Mouse (Mus musculus): ENCODE measurements around the gene Rabep1. TPM values are rescaled to one million over a fixed set of nuclear protein-coding genes. Genes with fewer than 3 reads are reported as not detected.
A peak's percentile ranks its signal among the peaks of the same experiment; 100 is the strongest.

Rabep1 gene
- total and polyA plus RNA-seq, 2 experiments from 2014 or later = 12.2 to 29.8 TPM

DNA sequence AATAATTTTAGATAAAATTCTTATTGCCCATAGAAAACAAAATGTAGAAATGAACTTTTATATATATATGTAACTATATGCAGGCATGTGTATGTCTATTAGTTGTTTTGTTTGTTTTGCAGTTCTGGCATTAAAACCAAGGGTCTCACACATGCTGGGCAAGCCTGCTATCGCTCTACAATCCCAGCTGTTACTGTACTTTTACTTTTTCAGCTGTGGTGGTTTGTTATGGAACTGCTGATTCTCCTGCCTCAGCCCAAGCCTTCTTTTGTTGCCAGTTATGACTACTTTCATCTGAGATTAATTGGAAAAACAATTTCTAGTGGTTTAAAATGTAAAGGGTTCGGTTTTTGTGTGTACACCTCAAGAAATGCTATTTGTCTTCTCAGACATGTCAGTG, 20.6 kb downstream of the Rabep1 start:
- no peak overlapping the region for H3K4me3 ChIP-seq (ENCODE audit: low read depth, low read length)
- H3K9me3 ChIP-seq (replicated peaks; ENCODE audit: control insufficient read depth, low read length) = no peaks in the 10 kb centered on the region
- 87% methylated on average over 2 of the region's 2 CpGs for WGBS
- ATAC-seq (ENCODE audit: insufficient read depth, low read depth) = no peak
- DNase-seq (ENCODE audit: low spot score) = no peak
- no peak overlapping the region for H3K9ac ChIP-seq (replicated peaks; ENCODE audit: low read depth, low read length)
- TF ChIP-seq CTCF (IDR thresholded peaks at IDR 0.05; ENCODE audit: low read depth) = no peak
- TF ChIP-seq EP300 (IDR thresholded peaks at IDR 0.05; ENCODE audit: low read depth) = no peak
- H3K27me3 ChIP-seq (ENCODE audit: control insufficient read depth, insufficient read depth, low read length) = no peaks in the 10 kb centered on the region
- no peaks in the 10 kb centered on the region for H3K36me3 ChIP-seq (replicated peaks; ENCODE audit: control insufficient read depth, insufficient read depth, low read length)
- H3K4me1 ChIP-seq (ENCODE audit: control insufficient read depth, insufficient read depth) = no peaks in the 10 kb centered on the region
- no peak overlapping the region for H3K4me2 ChIP-seq (ENCODE audit: low read depth, low read length)
- no peak overlapping the region for H3K27ac ChIP-seq (ENCODE audit: low read depth)

DNA sequence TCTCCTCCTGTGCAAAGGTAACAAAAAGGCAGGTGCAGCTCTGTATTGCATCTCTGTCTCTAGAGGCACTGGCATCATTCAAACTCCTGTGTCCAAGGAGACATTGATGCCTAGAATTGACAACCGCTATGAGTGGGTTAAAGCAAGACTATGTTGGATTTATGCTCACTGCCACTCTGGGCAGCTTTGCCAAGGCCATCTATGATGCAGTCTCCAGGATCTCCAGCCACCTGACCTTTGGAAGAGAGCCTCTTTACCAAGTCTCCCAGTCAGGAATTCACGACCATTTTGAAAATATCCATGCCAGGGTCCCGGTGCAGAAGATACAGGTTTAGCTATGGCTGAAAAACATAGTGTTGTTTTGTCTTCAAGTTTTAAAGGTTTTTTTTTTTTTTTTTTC, 24.7 kb downstream of the Rabep1 start:
- no peak overlapping the region for H3K4me3 ChIP-seq (ENCODE audit: low read depth, low read length)
- H3K4me2 ChIP-seq (ENCODE audit: low read depth, low read length) = no peak overlapping the region
- WGBS = 76% methylated on average over 3 of the region's 3 CpGs
- DNase-seq (ENCODE audit: low spot score) (no peak), ATAC-seq (ENCODE audit: insufficient read depth, low read depth) (no peak)
- H3K9ac ChIP-seq (replicated peaks; ENCODE audit: low read depth, low read length) = no peak overlapping the region
- no peaks in the 10 kb centered on the region for H3K36me3 ChIP-seq (replicated peaks; ENCODE audit: control insufficient read depth, insufficient read depth, low read length)
- H3K4me1 ChIP-seq (ENCODE audit: control insufficient read depth, insufficient read depth) = peaks cover 13% of the 10 kb centered on the region
- H3K27ac ChIP-seq (ENCODE audit: low read depth) = no peak overlapping the region
- TF ChIP-seq CTCF (IDR thresholded peaks at IDR 0.05; ENCODE audit: low read depth) = no peak
- TF ChIP-seq EP300 (IDR thresholded peaks at IDR 0.05; ENCODE audit: low read depth) = no peak
- H3K27me3 ChIP-seq (ENCODE audit: control insufficient read depth, insufficient read depth, low read length) = no peaks in the 10 kb centered on the region
- H3K9me3 ChIP-seq (replicated peaks; ENCODE audit: control insufficient read depth, low read length) = no peaks in the 10 kb centered on the region

DNA sequence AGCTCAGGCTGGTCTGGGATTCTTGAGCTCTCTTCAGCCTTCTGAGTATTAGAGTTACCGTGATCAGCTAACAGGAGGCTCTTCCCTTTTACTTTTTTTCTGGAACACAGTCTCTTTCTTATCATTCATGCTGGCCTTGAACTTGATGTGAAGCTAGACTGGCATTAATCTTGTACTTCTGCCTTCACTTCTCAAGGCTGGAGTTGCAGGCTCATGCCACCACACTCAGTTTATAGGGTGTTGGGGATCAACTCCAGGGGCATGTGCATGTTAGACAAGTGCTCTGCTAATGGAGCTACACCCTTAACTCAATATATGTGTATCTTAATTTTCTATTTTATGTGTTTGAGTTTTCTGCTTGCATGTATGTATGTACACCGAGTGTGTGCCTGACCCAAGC, 25.2 kb downstream of the Rabep1 start:
- TF ChIP-seq EP300 (IDR thresholded peaks at IDR 0.05; ENCODE audit: low read depth) = no peak
- TF ChIP-seq CTCF (IDR thresholded peaks at IDR 0.05; ENCODE audit: low read depth) = no peak
- H3K27me3 ChIP-seq (ENCODE audit: control insufficient read depth, insufficient read depth, low read length) = no peaks in the 10 kb centered on the region
- H3K36me3 ChIP-seq (replicated peaks; ENCODE audit: control insufficient read depth, insufficient read depth, low read length) = no peaks in the 10 kb centered on the region
- no peak for DNase-seq (ENCODE audit: low spot score)
- H3K9ac ChIP-seq (replicated peaks; ENCODE audit: low read depth, low read length) = no peak overlapping the region
- ATAC-seq (ENCODE audit: insufficient read depth, low read depth) = no peak
- no peak overlapping the region for H3K4me2 ChIP-seq (ENCODE audit: low read depth, low read length)
- no peaks in the 10 kb centered on the region for H3K9me3 ChIP-seq (replicated peaks; ENCODE audit: control insufficient read depth, low read length)
- no peak overlapping the region for H3K27ac ChIP-seq (ENCODE audit: low read depth)
- 84% methylated on average over 2 of the region's 2 CpGs for WGBS
- no peak overlapping the region for H3K4me3 ChIP-seq (ENCODE audit: low read depth, low read length)
- H3K4me1 ChIP-seq (ENCODE audit: control insufficient read depth, insufficient read depth) = peaks cover 13% of the 10 kb centered on the region

DNA sequence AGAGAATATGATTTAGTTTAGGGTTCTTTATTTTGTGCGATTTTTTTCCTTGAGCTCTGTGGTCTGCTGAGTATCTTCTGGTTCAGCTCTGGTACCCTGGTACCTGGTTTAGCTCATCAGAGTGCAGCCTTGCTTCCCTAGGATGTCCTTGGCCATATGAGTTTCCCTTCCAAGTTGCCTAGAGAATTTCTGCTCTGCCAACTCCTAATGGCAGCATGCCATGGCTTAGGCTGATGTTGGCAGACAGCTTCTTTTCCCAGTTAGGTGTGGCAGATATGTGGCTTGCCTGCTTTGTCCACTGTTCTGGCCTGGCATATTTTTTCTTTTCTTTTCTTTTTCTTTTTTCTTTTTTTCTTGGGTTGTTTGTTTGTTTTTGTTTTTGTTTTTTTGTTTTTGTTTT, 25.8 kb downstream of the Rabep1 start:
- Histone ChIP-seq H3K9me3 (replicated peaks; ENCODE audit: control insufficient read depth, low read length) (no peaks in the 10 kb centered on the region), H3K9ac (replicated peaks; ENCODE audit: low read depth, low read length) (no peak overlapping the region), H3K36me3 (replicated peaks; ENCODE audit: control insufficient read depth, insufficient read depth, low read length) (no peaks in the 10 kb centered on the region), H3K4me3 (ENCODE audit: low read depth, low read length) (no peak overlapping the region), H3K27me3 (ENCODE audit: control insufficient read depth, insufficient read depth, low read length) (no peaks in the 10 kb centered on the region), H3K27ac (ENCODE audit: low read depth) (0 out of 2 replicates have a peak overlapping the region, but pooled peaks have one; percentile 9), H3K4me2 (ENCODE audit: low read depth, low read length) (no peak overlapping the region), H3K4me1 (ENCODE audit: control insufficient read depth, insufficient read depth) (peaks cover 13% of the 10 kb centered on the region)
- DNase-seq (ENCODE audit: low spot score) (peak; percentile 82), ATAC-seq (ENCODE audit: insufficient read depth, low read depth) (peak; percentile 75)
- 82% methylated on average over 1 of the region's 1 CpGs for WGBS
- TF ChIP-seq EP300 (IDR thresholded peaks at IDR 0.05; ENCODE audit: low read depth) (no peak), CTCF (IDR thresholded peaks at IDR 0.05; ENCODE audit: low read depth) (no peak)

DNA sequence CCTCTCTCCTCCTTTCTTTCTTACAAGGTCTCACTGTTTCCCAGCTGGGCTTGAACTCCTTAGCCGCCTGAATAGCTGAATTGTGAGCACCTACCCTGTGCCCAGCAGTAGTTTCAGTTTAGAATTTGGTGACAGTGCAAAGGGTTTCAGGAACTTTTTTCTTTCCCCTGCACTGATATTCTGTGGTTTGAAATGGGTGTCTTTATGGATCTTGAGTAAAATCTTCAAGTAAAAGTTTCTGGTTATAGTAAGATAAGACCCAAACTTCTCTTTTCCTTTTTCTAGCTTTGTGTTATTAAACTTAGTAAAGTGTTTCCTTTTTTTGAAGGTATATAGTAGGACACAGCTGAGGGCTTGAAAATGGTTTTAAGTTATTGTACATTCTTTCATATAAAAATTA, 26.5 kb downstream of the Rabep1 start:
- Histone ChIP-seq H3K9me3 (replicated peaks; ENCODE audit: control insufficient read depth, low read length) (no peaks in the 10 kb centered on the region), H3K4me1 (ENCODE audit: control insufficient read depth, insufficient read depth) (peaks cover 13% of the 10 kb centered on the region), H3K36me3 (replicated peaks; ENCODE audit: control insufficient read depth, insufficient read depth, low read length) (0 out of 2 replicates have a peak, but pooled peaks cover 2% of the 10 kb centered on the region), H3K4me3 (ENCODE audit: low read depth, low read length) (no peak overlapping the region), H3K9ac (replicated peaks; ENCODE audit: low read depth, low read length) (no peak overlapping the region), H3K4me2 (ENCODE audit: low read depth, low read length) (no peak overlapping the region), H3K27ac (ENCODE audit: low read depth) (no peak overlapping the region), H3K27me3 (ENCODE audit: control insufficient read depth, insufficient read depth, low read length) (no peaks in the 10 kb centered on the region)
- 77% methylated on average over 1 of the region's 1 CpGs for WGBS
- ATAC-seq (ENCODE audit: insufficient read depth, low read depth) (no peak), DNase-seq (ENCODE audit: low spot score) (no peak)
- no peak for TF ChIP-seq EP300 (IDR thresholded peaks at IDR 0.05; ENCODE audit: low read depth)
- TF ChIP-seq CTCF (IDR thresholded peaks at IDR 0.05; ENCODE audit: low read depth) = no peak

DNA sequence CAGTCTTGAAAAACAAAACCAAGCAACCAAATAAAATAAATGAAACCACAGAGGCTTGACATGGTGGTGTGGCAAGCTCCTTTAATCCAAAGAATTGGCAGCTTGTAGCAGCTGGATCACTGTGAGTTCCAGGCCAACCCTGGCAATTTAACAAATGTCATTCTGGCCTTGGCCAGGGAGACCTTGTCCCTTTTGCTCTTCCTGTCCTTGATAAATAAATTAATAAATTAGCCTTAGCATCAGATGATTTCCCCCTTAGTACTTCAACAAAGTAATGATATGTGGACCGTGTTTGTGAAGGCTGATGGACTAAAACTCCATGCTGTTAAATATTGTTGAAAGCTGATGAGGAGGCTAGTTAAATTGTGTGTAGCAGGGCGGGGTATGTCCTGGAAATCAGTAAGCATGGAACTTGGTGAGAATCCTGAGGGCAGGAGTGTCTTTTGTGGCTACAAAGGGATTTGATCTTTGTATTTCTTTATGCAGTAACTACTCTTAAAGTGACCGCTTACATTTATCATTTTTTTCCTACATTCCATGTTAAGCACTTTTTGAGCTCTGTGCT, 27.3 kb downstream of the Rabep1 start:
- 71% methylated on average over 3 of the region's 3 CpGs for WGBS
- DNase-seq (ENCODE audit: low spot score) = no peak
- Histone ChIP-seq H3K27ac (ENCODE audit: low read depth) (no peak overlapping the region), H3K9ac (replicated peaks; ENCODE audit: low read depth, low read length) (no peak overlapping the region; the same call in 1 of the 2 replicates), H3K4me2 (ENCODE audit: low read depth, low read length) (no peak overlapping the region), H3K4me1 (ENCODE audit: control insufficient read depth, insufficient read depth) (peaks cover 13% of the 10 kb centered on the region), H3K4me3 (ENCODE audit: low read depth, low read length) (no peak overlapping the region), H3K36me3 (replicated peaks; ENCODE audit: control insufficient read depth, insufficient read depth, low read length) (0 out of 2 replicates have a peak, but pooled peaks cover 9% of the 10 kb centered on the region), H3K9me3 (replicated peaks; ENCODE audit: control insufficient read depth, low read length) (no peaks in the 10 kb centered on the region), H3K27me3 (ENCODE audit: control insufficient read depth, insufficient read depth, low read length) (no peaks in the 10 kb centered on the region)
- ATAC-seq (ENCODE audit: insufficient read depth, low read depth) = no peak
- no peak for TF ChIP-seq CTCF (IDR thresholded peaks at IDR 0.05; ENCODE audit: low read depth)
- no peak for TF ChIP-seq EP300 (IDR thresholded peaks at IDR 0.05; ENCODE audit: low read depth)
